Mouse (Mus musculus) small intestine, adult 2 months (tissue): ENCODE measurements at regions not wholly inside any gene's neighbourhood (a gene's known extent, or its start where the extent isn't known, plus 50 kb on each side); places are given as distances from the start of the nearest gene placed in this dataset.

ENCODE experiments used
- CTCF ChIP-seq: fragments of 200-500 bp; IDR thresholded peaks from 2 replicates; pipeline ENCODE4 v1.5.1; 2012; ENCODE audit warnings: low read depth, mild to moderate bottlenecking, control low read depth, inconsistent platforms, low read length, moderate library complexity, mixed read lengths; ENCODE audit not compliant: insufficient replicate concordance, insufficient read length; ENCODE audit errors: extremely low read depth
- POLR2A ChIP-seq: fragments of 200-500 bp; IDR thresholded peaks from 2 replicates; pipeline ENCODE4 v1.6.1; 2012; ENCODE audit warnings: low read depth, mild to moderate bottlenecking, control low read depth, inconsistent platforms, low read length, moderate library complexity

DNA sequence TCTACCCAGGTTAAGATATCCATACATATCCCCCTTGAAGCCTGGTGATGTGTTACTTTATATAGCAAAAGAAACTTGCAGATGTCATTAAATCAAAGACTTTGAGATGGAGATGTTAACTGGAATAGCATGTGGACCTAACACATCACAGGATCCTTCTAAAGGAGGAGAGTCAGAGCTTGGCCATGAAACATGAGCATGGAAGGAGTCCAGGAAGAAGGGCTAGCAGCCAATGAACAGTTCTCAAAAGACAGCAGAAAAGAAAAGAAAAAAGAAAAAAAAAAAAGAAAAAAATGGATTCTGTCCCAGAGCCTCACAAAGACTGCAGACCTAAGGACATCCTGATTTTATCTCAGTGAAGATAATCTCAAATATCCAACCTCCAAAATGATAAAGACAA is 734.1 kb upstream of the A1bg start:
- TF ChIP-seq POLR2A (no peak), CTCF (no peak)
